Mouse (Mus musculus) spleen, adult 18-20 months (tissue): ENCODE measurements around the gene Npffr2.
"Not testable (repeated sequence)": the region's sequence is repeated elsewhere in the genome, so short reads cannot be mapped to it uniquely, and the experiment has no call there.

Experiments
- DNase-seq, 2 experiments: peaks; one replicate each; pipeline ENCODE4 v3.0.0; 2022; ENCODE audit warnings: mixed read lengths in 2 of 2

Gene Npffr2

GRCm38 (mm10) chr5:89526878-89527578 lies at the start of gene Npffr2:
TSS of gene Npffr2 (plus strand) at chr5:89527429.
- DNase-seq, result no peak

DNA sequence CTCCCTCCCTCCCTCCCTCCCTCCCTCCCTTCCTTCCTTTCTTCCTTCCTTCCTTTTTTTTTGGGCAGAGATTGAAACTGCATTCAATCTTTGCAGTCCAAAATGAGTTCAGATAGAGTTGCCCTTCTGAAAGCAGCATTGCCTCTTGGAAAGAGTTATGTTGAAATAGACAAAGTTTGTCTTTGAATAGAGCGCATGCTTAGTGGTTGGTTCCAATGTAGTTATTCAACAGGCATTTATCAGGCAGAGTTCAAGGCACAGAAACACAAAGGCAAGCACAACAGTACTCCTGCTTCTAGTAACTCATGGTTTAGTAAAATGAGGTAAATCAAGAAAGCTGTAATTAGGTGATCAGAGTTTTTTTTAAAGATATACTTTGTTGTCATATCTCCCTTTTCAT lies 34.7 kb upstream of the Npffr2 start:
- no peak for DNase-seq

DNA sequence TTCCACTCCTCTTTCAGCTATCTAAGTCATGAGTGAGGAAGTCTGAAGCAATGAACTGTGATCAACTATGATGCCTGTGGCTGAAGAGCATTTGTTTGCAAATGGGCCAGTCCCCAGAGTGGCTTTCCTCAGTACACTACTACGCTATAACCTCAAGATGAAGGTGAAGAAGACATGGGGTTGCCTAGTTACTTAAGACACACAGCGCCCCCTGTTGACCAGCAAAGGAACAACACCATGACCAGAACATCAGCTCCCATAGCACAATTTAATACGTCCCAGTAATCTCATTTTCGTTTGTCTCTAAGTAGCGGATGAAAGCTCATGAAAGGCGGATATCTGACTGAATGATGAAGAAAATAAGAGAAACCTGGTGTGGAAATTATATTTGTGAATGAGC lies 27.0 kb upstream of the Npffr2 start:
- DNase-seq, result no peak

DNA sequence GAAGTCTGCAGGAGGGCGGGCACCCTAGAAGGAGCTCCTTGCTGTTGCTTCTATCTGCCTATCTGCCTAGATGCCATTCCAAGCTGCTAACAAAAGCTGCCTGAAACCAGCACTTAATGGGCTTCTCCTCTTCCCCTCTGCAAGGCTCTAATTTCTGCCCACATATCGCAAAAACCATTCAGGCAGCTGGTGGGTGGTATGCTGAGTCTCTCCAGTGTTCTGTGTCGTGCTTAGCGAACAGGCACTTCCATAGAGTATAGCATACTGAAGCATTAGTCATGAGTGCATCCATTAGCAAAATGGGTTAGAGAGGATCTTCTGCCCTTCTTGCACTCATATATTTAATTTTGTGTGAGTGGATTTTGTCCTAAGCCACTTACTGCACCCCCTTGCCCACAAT lies 8.6 kb upstream of the Npffr2 start:
- no peak for DNase-seq

DNA sequence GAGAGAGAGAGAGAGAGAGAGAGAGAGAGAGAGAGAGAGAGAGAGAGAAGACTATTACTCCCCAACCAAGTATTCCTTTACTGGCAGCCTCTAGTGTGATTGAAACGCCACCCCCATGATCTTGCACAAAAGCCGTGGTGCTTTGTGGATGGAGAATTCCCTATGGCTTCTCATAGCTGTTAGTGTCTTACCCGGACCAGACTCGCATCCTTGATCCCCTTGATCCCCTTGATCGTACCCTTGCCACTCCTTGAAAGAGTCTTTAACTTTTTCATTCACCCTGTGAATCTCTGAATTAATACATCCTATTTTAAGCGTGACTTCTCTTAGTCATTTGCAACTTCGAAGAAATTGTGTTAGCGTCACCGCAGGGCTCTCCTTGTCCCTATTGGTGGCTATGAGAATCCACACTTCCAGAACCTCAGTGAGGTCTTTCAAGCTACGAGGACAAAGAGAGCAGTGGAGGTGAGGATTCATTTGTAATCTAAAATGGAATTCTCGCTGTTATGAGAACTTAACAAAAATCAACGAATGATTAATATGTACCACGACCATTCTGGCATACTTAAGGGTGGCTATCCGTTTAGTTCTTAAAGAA lies 949 bp upstream of the Npffr2 start:
- no peak for DNase-seq

DNA sequence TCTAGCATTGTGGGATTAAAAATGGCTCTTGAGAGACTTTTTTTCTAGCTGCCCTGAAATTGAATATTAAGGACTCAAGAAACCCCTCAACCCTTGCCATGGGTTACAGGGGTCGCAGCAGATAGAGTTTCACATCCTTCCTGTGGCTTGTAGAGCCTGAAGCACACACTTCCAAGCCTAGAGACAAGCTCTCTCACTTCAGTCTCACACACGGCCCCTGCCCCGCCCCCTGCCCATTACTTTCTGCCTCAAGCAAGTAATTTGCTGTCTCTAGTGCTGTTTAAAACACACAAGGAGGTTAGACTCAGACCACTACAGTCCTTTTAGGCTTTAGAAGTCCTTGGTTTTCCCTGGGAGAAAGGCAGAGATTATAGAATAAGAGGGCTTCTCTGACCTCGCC lies 1.7 kb downstream of the Npffr2 start:
- DNase-seq, result no peak

DNA sequence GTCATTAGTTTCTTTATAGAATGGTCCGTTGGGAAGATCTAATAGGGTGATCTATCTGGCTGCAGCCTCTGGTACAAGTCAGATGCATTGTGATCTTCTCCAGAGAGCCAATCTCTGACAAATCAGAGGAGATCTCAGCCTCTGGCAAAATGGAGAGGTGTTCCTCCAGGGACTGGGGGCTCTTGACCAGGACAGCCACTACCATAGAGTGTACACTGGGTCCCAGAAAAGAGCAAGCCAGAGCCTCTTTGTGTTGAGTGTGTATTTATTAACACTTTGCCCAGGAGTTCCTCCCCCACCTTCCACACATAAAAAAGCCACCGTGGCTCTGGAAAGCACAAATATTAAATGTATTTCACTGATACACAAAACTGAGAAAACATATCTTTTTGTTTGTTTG lies 2.2 kb downstream of the Npffr2 start:
- no peak for DNase-seq

DNA sequence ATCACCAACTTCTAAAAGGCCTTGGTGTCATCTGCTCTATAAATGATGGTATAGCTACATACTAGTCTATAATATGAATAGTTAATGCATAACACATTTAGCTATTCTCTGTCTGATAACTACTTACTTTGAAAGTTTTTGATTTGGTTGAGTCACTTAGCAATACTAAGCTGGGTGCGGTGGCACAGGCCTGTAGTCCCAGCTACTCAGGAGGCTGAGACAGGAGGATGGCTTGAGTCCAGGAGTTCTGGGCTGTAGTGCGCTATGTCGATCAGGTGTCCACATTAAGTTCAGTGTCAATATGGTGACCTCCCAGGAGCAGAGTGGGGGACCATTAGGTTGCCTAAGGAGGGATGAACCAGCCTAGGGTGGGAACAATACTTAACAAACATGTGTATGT lies 8.8 kb downstream of the Npffr2 start:
- DNase-seq, result no peak

DNA sequence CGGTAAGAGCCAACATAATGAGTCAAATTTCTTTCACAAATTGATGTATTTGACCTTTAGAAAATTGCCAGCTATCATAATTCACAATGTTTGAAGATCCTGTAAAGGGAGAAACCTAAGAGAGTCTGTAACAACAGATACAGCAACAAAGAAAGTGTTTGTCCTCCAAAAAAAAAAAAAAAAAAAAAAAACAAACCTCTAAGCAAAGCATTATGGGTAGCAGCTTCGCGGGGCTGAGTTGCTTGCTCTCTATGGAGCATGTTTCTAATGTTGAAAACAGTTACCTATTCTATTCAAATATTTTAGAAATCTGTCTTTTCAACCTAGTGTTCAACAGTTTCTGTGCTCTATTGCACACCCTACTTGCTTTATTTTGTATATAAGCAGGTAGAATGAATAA lies 15.2 kb downstream of the Npffr2 start:
- no peak for DNase-seq

GRCm38 (mm10) chr5:89543476-89543875 lies 16.2 kb downstream of the Npffr2 start:
- peak in 1 of 2 experiments; percentile 10 for DNase-seq

GRCm38 (mm10) chr5:89559118-89559517 lies 31.9 kb downstream of the Npffr2 start:
- DNase-seq, result not testable (repeated sequence)

DNA sequence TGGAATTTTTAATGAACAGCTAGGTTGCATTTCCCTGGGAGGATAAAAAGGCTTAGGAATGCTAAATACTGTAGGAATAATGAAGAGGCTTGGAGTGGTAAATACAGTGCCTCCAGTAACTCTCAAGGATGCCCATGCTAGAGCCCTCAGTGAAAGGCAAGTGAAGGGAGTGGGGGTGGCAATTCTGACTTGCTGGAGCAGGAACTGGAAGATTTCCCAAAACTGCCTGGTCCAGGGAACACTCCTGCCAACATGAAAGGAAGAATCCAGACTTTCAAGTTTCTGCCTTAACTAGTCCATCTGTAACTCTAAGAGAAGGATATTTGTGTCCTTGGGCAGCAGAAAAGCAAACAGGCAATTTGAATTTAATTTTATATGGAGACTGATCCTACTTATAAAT lies 34.2 kb downstream of the Npffr2 start:
- no peak for DNase-seq

DNA sequence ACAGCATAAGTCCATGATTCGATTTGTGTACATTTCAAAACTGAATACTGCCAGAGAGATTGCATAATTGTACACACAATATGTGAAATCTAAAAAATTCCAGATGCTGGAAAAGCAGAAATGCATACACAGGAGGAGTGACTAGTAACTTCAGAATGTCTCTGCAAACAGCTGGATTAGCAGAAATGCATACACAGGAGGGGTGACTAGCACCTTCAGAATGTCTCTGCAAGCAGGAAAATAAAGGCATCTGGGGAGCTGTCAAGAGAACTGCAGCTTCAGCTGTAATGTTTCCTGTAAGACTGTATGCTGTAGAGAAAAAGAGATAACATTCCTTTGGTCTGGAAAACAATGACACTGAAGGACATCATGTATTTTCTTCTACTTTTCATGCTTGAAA lies 51.4 kb downstream of the Npffr2 start:
- no peak for DNase-seq

- no peak for DNase-seq
These were observed 52.0 kb downstream of the Npffr2 start for GRCm38 (mm10) chr5:89579181-89579580.

DNA sequence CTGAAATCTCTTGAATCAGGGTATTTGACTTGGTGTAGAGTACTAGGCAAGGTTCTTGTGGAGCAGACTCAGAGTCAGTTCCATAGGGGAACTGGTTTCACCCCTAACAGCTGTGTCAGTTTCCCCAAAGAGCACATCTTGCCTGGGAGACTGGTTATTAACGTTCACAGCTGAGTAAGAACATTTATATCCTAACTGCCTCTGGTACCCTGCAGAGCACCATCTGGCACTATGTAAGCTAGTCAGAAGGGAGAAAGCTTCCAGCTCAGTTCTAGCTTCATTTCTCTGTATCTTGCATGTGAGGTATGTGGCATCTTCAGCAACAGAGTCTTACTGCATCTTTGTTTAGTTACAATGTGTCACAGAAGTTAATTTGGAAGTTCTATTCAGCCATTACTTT lies 53.9 kb downstream of the Npffr2 start:
- DNase-seq, result no peak

GRCm38 (mm10) chr5:89581742-89582366 lies 54.6 kb downstream of the Npffr2 start:
- no peak for DNase-seq

DNA sequence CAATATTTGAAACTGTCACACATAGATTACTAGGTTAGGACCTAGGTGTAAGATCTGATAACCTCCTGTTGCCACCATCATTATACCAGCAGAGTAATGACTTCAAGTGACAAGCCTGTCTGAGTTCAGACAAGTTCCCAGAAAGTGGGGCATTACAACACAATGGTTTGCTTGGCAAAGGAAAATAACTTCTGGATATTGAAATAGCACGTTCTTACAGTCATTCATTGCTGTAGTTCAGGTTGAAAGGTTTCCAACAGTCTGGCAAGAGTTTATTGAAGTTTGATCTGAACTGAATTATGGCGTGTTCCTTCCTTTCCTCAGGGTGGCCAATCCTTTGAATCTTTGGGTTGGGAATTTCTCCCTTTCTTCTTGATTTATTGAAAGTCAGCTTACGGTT lies 57.8 kb downstream of the Npffr2 start:
- no peak for DNase-seq

DNA sequence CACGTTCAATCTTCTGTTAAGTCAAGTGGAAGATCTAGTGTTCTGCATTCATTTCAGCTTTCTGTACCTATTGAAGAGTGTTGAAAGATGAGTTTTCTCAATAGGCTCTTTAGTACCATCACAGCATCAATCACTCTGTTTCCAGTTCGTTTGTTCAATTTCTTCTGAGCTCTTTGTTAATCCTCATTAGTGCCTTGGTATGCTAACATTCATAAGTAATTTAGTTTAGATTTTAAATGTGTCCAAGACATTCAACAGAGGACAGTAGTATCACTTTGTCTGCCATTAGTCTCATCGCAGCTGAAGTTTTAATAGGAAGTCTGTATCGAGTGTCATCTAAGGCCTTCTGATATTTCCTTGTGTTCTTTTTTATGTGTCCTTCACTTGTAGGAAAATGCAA lies 65.1 kb downstream of the Npffr2 start:
- no peak for DNase-seq

DNA sequence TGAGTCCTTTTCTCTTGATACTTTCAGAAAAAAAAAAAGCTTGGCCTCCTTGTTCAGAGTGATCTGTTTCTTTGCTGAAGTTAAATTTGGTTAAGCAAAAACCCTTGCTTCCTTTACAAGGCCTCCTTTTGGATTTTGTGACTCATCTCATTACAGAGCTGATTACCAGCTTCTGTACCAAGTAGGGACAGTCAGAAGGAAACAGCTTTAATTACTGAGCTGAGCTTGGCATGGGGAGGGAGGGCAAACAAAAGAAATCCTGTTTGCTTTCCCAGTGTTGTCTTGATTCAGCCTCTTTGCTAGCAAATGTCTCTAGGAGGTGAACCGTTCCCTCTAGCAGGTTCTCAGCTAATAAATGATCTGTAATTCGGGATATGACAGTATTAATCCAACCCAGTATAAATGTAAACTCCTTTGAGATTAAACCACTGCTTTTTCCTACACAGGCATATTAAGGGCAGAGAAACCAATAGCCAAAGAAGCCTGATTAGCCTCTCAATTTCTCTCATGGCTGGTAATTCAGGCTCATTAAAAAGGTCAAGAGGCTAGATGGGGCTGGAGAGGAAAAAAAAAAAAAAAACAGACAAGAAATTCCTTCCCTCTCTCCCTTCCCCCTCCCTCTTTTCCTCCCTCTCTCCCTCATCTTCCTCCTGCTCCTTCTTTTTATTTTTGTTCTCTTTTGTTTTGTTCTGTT lies 84.2 kb downstream of the Npffr2 start:
- no peak for DNase-seq

- DNase-seq, result no peak
These were observed 85.0 kb downstream of the Npffr2 start for GRCm38 (mm10) chr5:89612262-89612661.

DNA sequence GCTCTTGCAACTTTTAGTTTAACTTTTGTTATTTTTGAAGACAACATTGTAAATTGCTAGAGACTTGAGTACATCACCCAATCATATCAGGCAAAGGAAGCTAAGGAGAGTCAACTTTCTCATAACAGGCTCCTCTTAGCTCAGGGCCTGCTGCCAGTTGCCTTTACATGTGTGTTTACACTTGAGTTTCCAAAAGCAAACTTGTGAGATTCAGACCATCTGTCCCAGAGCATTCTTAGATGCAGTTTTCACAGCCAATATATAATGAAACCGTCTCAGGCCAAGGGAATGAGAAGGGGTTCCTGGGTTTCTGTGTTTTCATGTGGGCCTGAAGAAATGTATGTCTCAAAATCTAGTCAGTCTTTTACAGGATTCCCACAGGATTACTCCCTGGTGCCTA lies 104.4 kb downstream of the Npffr2 start:
- DNase-seq, result no peak
